Comparison of ENCODE assay signal across 12 mouse cellular contexts in genomic region chr15:80171286-80171685, GRCm38 (mm10). TPM values are rescaled to one million over a fixed set of nuclear protein-coding genes. Genes with fewer than 3 reads are reported as not detected.
DNase-seq lines count a peak whose midpoint lies in the region; ATAC-seq lines count a peak whose summit lies in the region.
"Had no signal": no experiment of that assay in that cellular context is flagged by ENCODE, and none has a peak within 500 bp of the region (broad histone marks: within the 10 kb centered on the region; RNA-seq: fewer than 3 reads in every experiment).

No protein-coding gene starts in this region.

- H3K27ac ChIP-seq in heart, embryonic 10.5 days: peak overlapping the region; percentile 31; the same call in 1 of the 2 replicates
- H3K27ac ChIP-seq in lung, embryonic 15.5 days: 0 out of 2 replicates have a peak overlapping the region, but pooled peaks have one; percentile 15
- H3K27ac ChIP-seq in embryonic facial prominence, embryonic 13.5 days: 0 out of 2 replicates have a peak overlapping the region, but pooled peaks have one; percentile 2
- no peak overlapping the region; the same call in 1 of the 2 replicates for H3K27ac ChIP-seq in neural tube, embryonic 15.5 days (replicated peaks)
- H3K27ac ChIP-seq: forebrain, embryonic 15.5 days; hindbrain, embryonic 12.5 days had no signal

- ATAC-seq in lung, embryonic 15.5 days (ENCODE audit: borderline replicate concordance, extremely low read depth, low FRiP score, low TSS enrichment): no peak
- ATAC-seq in embryonic facial prominence, embryonic 13.5 days (ENCODE audit: insufficient number of reproducible peaks, insufficient read depth, low FRiP score, low TSS enrichment, low read depth): no peak
- no peak for ATAC-seq in neural tube, embryonic 15.5 days (ENCODE audit: low FRiP score)
- no peak for ATAC-seq in monocyte, adult 5-6 weeks (replicated peaks; ENCODE audit: insufficient number of reproducible peaks, low FRiP score, low TSS enrichment, poor library complexity, severe bottlenecking)
- ATAC-seq: forebrain, embryonic 15.5 days had no signal

- H3K9ac ChIP-seq in lung, embryonic 15.5 days: no peak overlapping the region
- H3K9ac ChIP-seq in embryonic facial prominence, embryonic 13.5 days: no peak overlapping the region
- no peak overlapping the region for H3K9ac ChIP-seq in neural tube, embryonic 15.5 days (replicated peaks)
- H3K9ac ChIP-seq: forebrain, embryonic 15.5 days; hindbrain, embryonic 12.5 days had no signal

- H3K4me2 ChIP-seq in lung, embryonic 15.5 days: peak overlapping the region; percentile 6; the same call in 1 of the 2 replicates
- peak overlapping the region; percentile 26 for H3K4me2 ChIP-seq in embryonic facial prominence, embryonic 13.5 days
- H3K4me2 ChIP-seq in neural tube, embryonic 15.5 days: peak overlapping the region; percentile 5; the same call in 1 of the 2 replicates
- H3K4me2 ChIP-seq: forebrain, embryonic 15.5 days; hindbrain, embryonic 12.5 days had no signal

- H3K4me1 ChIP-seq in heart, embryonic 10.5 days: peaks cover 41% of the 10 kb centered on the region
- H3K4me1 ChIP-seq in lung, embryonic 15.5 days: peaks cover 33% of the 10 kb centered on the region
- peaks cover 46% of the 10 kb centered on the region for H3K4me1 ChIP-seq in embryonic facial prominence, embryonic 13.5 days
- peaks cover 31% of the 10 kb centered on the region for H3K4me1 ChIP-seq in neural tube, embryonic 15.5 days

- intact Hi-C loops in heart, postnatal 14 days (cut with DNase I): no loop called here

- peaks cover 45% of the 10 kb centered on the region for H3K27me3 ChIP-seq in heart, embryonic 10.5 days (ENCODE audit: insufficient read depth, poor library complexity, severe bottlenecking)
- H3K27me3 ChIP-seq in lung, embryonic 15.5 days: peaks cover 3% of the 10 kb centered on the region; the same call in 1 of the 2 replicates
- H3K27me3 ChIP-seq in embryonic facial prominence, embryonic 13.5 days: no peaks in the 10 kb centered on the region
- no peaks in the 10 kb centered on the region for H3K27me3 ChIP-seq in neural tube, embryonic 15.5 days (replicated peaks)
- H3K27me3 ChIP-seq: forebrain, embryonic 15.5 days; hindbrain, embryonic 12.5 days had no signal

- DNase-seq in heart, embryonic 10.5 days (ENCODE audit: low spot score): no peak
- no peak for DNase-seq in heart, postnatal 14 days
- DNase-seq in lung, postnatal 36 days: no peak
- DNase-seq in thymus, postnatal 4 days: no peak
- DNase-seq: cerebellum, postnatal 10 days had no signal

- WGBS in heart, embryonic 10.5 days: 5% methylated on average over 8 of the region's 8 CpGs
- 7% methylated on average over 8 of the region's 8 CpGs for WGBS in lung, embryonic 15.5 days
- 2% methylated on average over 8 of the region's 8 CpGs for WGBS in embryonic facial prominence, embryonic 13.5 days
- 15% methylated on average over 8 of the region's 8 CpGs for WGBS in neural tube, embryonic 15.5 days

- H3K9me3 ChIP-seq in heart, embryonic 10.5 days: no peaks in the 10 kb centered on the region
- H3K9me3 ChIP-seq in lung, embryonic 15.5 days: no peaks in the 10 kb centered on the region
- H3K9me3 ChIP-seq in embryonic facial prominence, embryonic 13.5 days: no peaks in the 10 kb centered on the region
- no peaks in the 10 kb centered on the region for H3K9me3 ChIP-seq in neural tube, embryonic 15.5 days (replicated peaks)
- H3K9me3 ChIP-seq: forebrain, embryonic 15.5 days; hindbrain, embryonic 12.5 days had no signal

- H3K36me3 ChIP-seq in heart, embryonic 10.5 days: no peaks in the 10 kb centered on the region
- H3K36me3 ChIP-seq in lung, embryonic 15.5 days: no peaks in the 10 kb centered on the region
- no peaks in the 10 kb centered on the region for H3K36me3 ChIP-seq in embryonic facial prominence, embryonic 13.5 days
- no peaks in the 10 kb centered on the region for H3K36me3 ChIP-seq in neural tube, embryonic 15.5 days
- H3K36me3 ChIP-seq: forebrain, embryonic 15.5 days; hindbrain, embryonic 12.5 days had no signal

- peak overlapping the region; percentile 20; the same call in 1 of the 2 replicates for H3K4me3 ChIP-seq in heart, embryonic 10.5 days
- H3K4me3 ChIP-seq in lung, embryonic 15.5 days: no peak overlapping the region
- no peak overlapping the region for H3K4me3 ChIP-seq in embryonic facial prominence, embryonic 13.5 days
- H3K4me3 ChIP-seq in neural tube, embryonic 15.5 days (replicated peaks): no peak overlapping the region
- H3K4me3 ChIP-seq: forebrain, embryonic 15.5 days; hindbrain, embryonic 12.5 days had no signal

RNA-seq across cellular contexts. Expression of gene Mgat3, which starts 2.2 kb away (rescaled TPM):
- 1.1 and 2.8 TPM in 2 replicates for polyA plus RNA-seq in heart, embryonic 10.5 days (2016; fragmentation: Nextera tagmentation; extraction: Ambion mirVana)
- 1 to 10 TPM; 1.6 to 2.0 TPM for total RNA-seq in heart, postnatal 14 days (2021)
- 4.9 and 5.2 TPM in 2 replicates for polyA plus RNA-seq in lung, embryonic 15.5 days (2015; fragmentation: Nextera tagmentation; extraction: Ambion mirVana)
- 7.7 and 8.3 TPM in 2 replicates for polyA plus RNA-seq in embryonic facial prominence, embryonic 13.5 days (2015; fragmentation: Nextera tagmentation; extraction: Ambion mirVana)
- 15.8 and 17.5 TPM in 2 replicates for polyA plus RNA-seq in neural tube, embryonic 15.5 days (2015; fragmentation: Nextera tagmentation; extraction: Ambion mirVana)
- 0.19 TPM in 1 of 3 replicates, not detected in the others for total RNA-seq in monocyte, adult 5-6 weeks (2017)
- total RNA-seq: granulocyte monocyte progenitor cell, adult 5-6 weeks had no signal

RNA-seq across cellular contexts. Expression of gene Tab1, which starts 38.4 kb away (rescaled TPM):
- 34.2 and 38.1 TPM in 2 replicates for polyA plus RNA-seq in heart, embryonic 10.5 days (2016; fragmentation: Nextera tagmentation; extraction: Ambion mirVana)
- total RNA-seq in heart, postnatal 14 days (2021): 10 to 100 TPM; 27.8 to 32.4 TPM
- polyA plus RNA-seq in lung, embryonic 15.5 days (2015; fragmentation: Nextera tagmentation; extraction: Ambion mirVana): 33.0 and 34.6 TPM in 2 replicates
- 47.7 and 48.0 TPM in 2 replicates for polyA plus RNA-seq in embryonic facial prominence, embryonic 13.5 days (2015; fragmentation: Nextera tagmentation; extraction: Ambion mirVana)
- 35.9 and 37.4 TPM in 2 replicates for polyA plus RNA-seq in neural tube, embryonic 15.5 days (2015; fragmentation: Nextera tagmentation; extraction: Ambion mirVana)
- total RNA-seq in monocyte, adult 5-6 weeks (2017): 11.6 to 17.4 TPM (median 12.4 TPM) in 3 replicates
